Mouse (Mus musculus) left cerebral cortex, adult 8-10 months (tissue): ENCODE results near the gene Sox21. TPM values are rescaled to one million over a fixed set of nuclear protein-coding genes. Genes with fewer than 3 reads are reported as not detected.

Source experiments
- DNase-seq, 2 experiments: peaks; one replicate each; pipeline ENCODE4 v3.0.0; 2022; ENCODE audit warnings: low spot score in 2 of 2
- microRNA-seq, 2 experiments: library from miRNA; unstranded; fragments of <30 nt; microRNA quantifications; one replicate each; pipeline ENCODE4 v1.2.0; 2022
- total RNA-seq, 4 experiments: library from RNA; stranded (reverse); gene quantifications; 2 replicates each; pipeline ENCODE4 v1.2.4; 2022

The Sox21 gene
- total RNA-seq, 4 experiments from 2014 or later: 7.0 to 8.6 (median 8.0) TPM

GRCm38 (mm10) chr14:118225911-118226310 is 10.9 kb downstream of the Sox21 start:
- no peak for DNase-seq

- DNase-seq: no peak
These were observed 11.6 kb downstream of the Sox21 start for GRCm38 (mm10) chr14:118225061-118225743.

GRCm38 (mm10) chr14:118220885-118221284 is 15.9 kb downstream of the Sox21 start:
- DNase-seq: no peak

- DNase-seq: no peak
These were observed 20.0 kb downstream of the Sox21 start for GRCm38 (mm10) chr14:118216826-118217225.

GRCm38 (mm10) chr14:118212188-118212804 is 24.5 kb downstream of the Sox21 start:
- DNase-seq: no peak

- DNase-seq: no peak
These were observed 27.2 kb downstream of the Sox21 start for GRCm38 (mm10) chr14:118209642-118210041.

GRCm38 (mm10) chr14:118207347-118207746 is 29.5 kb downstream of the Sox21 start:
- no peak for DNase-seq

- DNase-seq: no peak
These were observed 33.8 kb downstream of the Sox21 start for GRCm38 (mm10) chr14:118203031-118203430.

GRCm38 (mm10) chr14:118202006-118202405 is 34.8 kb downstream of the Sox21 start:
- no peak for DNase-seq

GRCm38 (mm10) chr14:118200731-118201130 is 36.1 kb downstream of the Sox21 start:
- DNase-seq: no peak

- no peak for DNase-seq
These were observed 39.8 kb downstream of the Sox21 start for GRCm38 (mm10) chr14:118197063-118197462.

- no peak for DNase-seq
These were observed 42.5 kb downstream of the Sox21 start for GRCm38 (mm10) chr14:118194219-118194914.

GRCm38 (mm10) chr14:118193663-118194062 is 43.2 kb downstream of the Sox21 start:
- no peak for DNase-seq

GRCm38 (mm10) chr14:118193001-118193628 is 43.7 kb downstream of the Sox21 start:
- no peak for DNase-seq

GRCm38 (mm10) chr14:118191442-118191841 is 45.4 kb downstream of the Sox21 start:
- DNase-seq: no peak

Small RNA genes lying within 50 kb of the gene (microRNA-seq; reads per million reads assigned to microRNA genes)
- 0 reads per million in 2 experiments for gene Mir6241

Other genes starting within 250 kb of the Sox21 start
- under 1 TPM; 0.32 to 0.81 (median 0.70) TPM for gene Dct, start 184.8 kb downstream of the Sox21 start, total RNA-seq
- 10 to 100 TPM in 1 of 4 experiments, 1 to 10 TPM in 3; 5.4 to 11.0 (median 7.5) TPM for gene Tgds, start 104.3 kb downstream of the Sox21 start, total RNA-seq
- 10 to 100 TPM; 26.0 to 30.7 (median 27.3) TPM for gene Gpr180, start 99.9 kb downstream of the Sox21 start, total RNA-seq
- gene Gm9376, start 29.9 kb upstream of the Sox21 start, total RNA-seq: not detected